Mouse (Mus musculus): ENCODE data around the gene Srrm4.

GRCm38 (mm10) chr5:116408965-116409364 lies 182.7 kb downstream of the Srrm4 start:
- peak; percentile 64 for TF ChIP-seq ZC3H11A (IDR thresholded peaks at IDR 0.05; ENCODE audit: borderline replicate concordance, low read depth, low read length)
- no peak for TF ChIP-seq MAFK (IDR thresholded peaks at IDR 0.05; ENCODE audit: insufficient read depth, low read depth, low read length)
- no peak for TF ChIP-seq ZNF384 (IDR thresholded peaks at IDR 0.05; ENCODE audit: low read depth, low read length)
- no peak for TF ChIP-seq CHD2 (IDR thresholded peaks at IDR 0.05; ENCODE audit: low read depth, low read length)
- no peak for TF ChIP-seq HCFC1 (IDR thresholded peaks at IDR 0.05; ENCODE audit: borderline replicate concordance, insufficient read depth, low read length)
